In genomic region chr14:34193879-34194278, GRCm38 (mm10) we compare ENCODE assay signal across 23 mouse cellular contexts. TPM values are rescaled to one million over a fixed set of nuclear protein-coding genes. Genes with fewer than 3 reads are reported as not detected.
DNase-seq lines count a peak whose midpoint lies in the region; TF ChIP-seq lines count a peak whose summit lies in the region.
"Had no signal": no experiment of that assay in that cellular context is flagged by ENCODE, and none has a peak within 500 bp of the region (broad histone marks: within the 10 kb centered on the region; RNA-seq: fewer than 3 reads in every experiment).

No protein-coding gene starts in this region.

- dilution Hi-C loops in CH12.LX (cut with MboI; ENCODE audit: extremely low pct_ligation_motif_present, extremely low pct_unique_long_range_greater_than_20kb, low sequenced_read_pairs), result no loop called here

- no peak overlapping the region for H3K4me3 ChIP-seq in CH12.LX (replicated peaks in 1 of 3; ENCODE audit: low read depth in 2 of 3, low read length in 2 of 3, poor library complexity in 1 of 3)

- H3K4me2 ChIP-seq in CH12.LX (ENCODE audit: insufficient read depth, low read depth, poor library complexity, severe bottlenecking), result no peak overlapping the region

- no peaks in the 10 kb centered on the region for H3K36me3 ChIP-seq in CH12.LX (replicated peaks in 1 of 2; ENCODE audit: control insufficient read depth in 1 of 2, insufficient read depth in 1 of 2, low read length in 1 of 2)
- H3K36me3 ChIP-seq: G1E had no signal

- peak; percentile 34 for DNase-seq in thymus, postnatal 0 days (ENCODE audit: low spot score)
- no peak for DNase-seq in thymus, postnatal 36 days
- peak; percentile 74 for DNase-seq in A20 (ENCODE audit: low read depth, low spot score)
- peak; percentile 69 for DNase-seq in CH12.LX (ENCODE audit: extremely low read depth)
- DNase-seq in kidney, postnatal 36 days, result no peak
- no peak for DNase-seq in layer of hippocampus, adult 9-11 months
- DNase-seq: adrenal gland, adult 2 months; adrenal gland, adult 8-10 months; adrenal gland, postnatal 10 days; adrenal gland, postnatal 14 days; adrenal gland, postnatal 25 days; adrenal gland, postnatal 36 days; B cell, adult 2 months; cerebellum, adult 11 months; cerebellum, adult 11-12 months; cerebellum, adult 18-20 months; cerebellum, adult 2 months; cerebellum, adult 8-10 months had no signal

- H3K4me1 ChIP-seq in CH12.LX (ENCODE audit: control insufficient read depth in 1 of 2, insufficient read depth in 2 of 2), result peaks cover 21 to 77% of the 10 kb centered on the region in 2 experiments

- H3K9ac ChIP-seq in CH12.LX (ENCODE audit: insufficient read depth, low read depth), result no peak overlapping the region

- no peak overlapping the region for H3K27ac ChIP-seq in CH12.LX (ENCODE audit: insufficient read depth, low read depth)

- H3K27me3 ChIP-seq in CH12.LX (replicated peaks), result peaks cover 7% of the 10 kb centered on the region

- TF ChIP-seq CTCF in CH12.LX (conservative IDR thresholded peaks at IDR 0.05 in 1 of 2, IDR thresholded peaks at IDR 0.05 in 1 of 2; ENCODE audit: low read depth in 2 of 2, low read length in 2 of 2), result no peak

- H3K9me3 ChIP-seq in CH12.LX (replicated peaks; ENCODE audit: low read length), result no peaks in the 10 kb centered on the region
- H3K9me3 ChIP-seq: G1E had no signal

- H3K79me2 ChIP-seq in CH12.LX (replicated peaks; ENCODE audit: control insufficient read depth, extremely low read depth, insufficient read depth, poor library complexity, severe bottlenecking), result no peaks in the 10 kb centered on the region

- in situ Hi-C loops in CH12.LX (cut with MboI; ENCODE audit: low pct_ligation_motif_present, low pct_unique_long_range_greater_than_20kb, low sequenced_read_pairs), result no loop called here

- no peak for TF ChIP-seq RAD21 in CH12.LX (IDR thresholded peaks at IDR 0.05; ENCODE audit: low read depth, low read length)

- TF ChIP-seq EP300 in CH12.LX (IDR thresholded peaks at IDR 0.05; ENCODE audit: low read length), result no peak; the same call in 1 of the 2 replicates

- TF ChIP-seq POLR2A in CH12.LX (IDR thresholded peaks at IDR 0.05; ENCODE audit: low read depth, low read length), result no peak

TF ChIP-seq in CH12.LX, 34 proteins besides CTCF, POLR2A, EP300 and RAD21:
- no peak for TF ChIP-seq ZMIZ1 (IDR thresholded peaks at IDR 0.05; ENCODE audit: low read depth, low read length)
- TF ChIP-seq BHLHE40 (IDR thresholded peaks at IDR 0.05; ENCODE audit: low read depth, low read length), result peak; percentile 70
- 0 out of 2 replicates have a peak, but pooled peaks have one; percentile 11 for TF ChIP-seq USF1 (IDR thresholded peaks at IDR 0.05; ENCODE audit: low read depth, low read length)
- 0 out of 2 replicates have a peak, but pooled peaks have one; percentile 52 for TF ChIP-seq ETS1 (conservative IDR thresholded peaks at IDR 0.05; ENCODE audit: low read depth, low read length)
TF ChIP-seq in CH12.LX: peak in this region for 3.

RNA-seq across cellular contexts. Expression of gene Gprin2, which starts 7.6 kb away (rescaled TPM):
- polyA plus RNA-seq in thymus, postnatal 0 days (2015; fragmentation: Nextera tagmentation; extraction: Ambion mirVana), result 0.09 and 0.14 TPM in 2 replicates
- total RNA-seq in CH12.LX (2012; rRNA removed), result 0.21 and 0.80 TPM in 2 replicates
- total RNA-seq in CH12.LX (2014; rRNA removed), result 0.01 and 0.04 TPM in 2 replicates
- 0.05 and 0.16 TPM in 2 replicates for polyA plus RNA-seq in CH12.LX (2012; ENCODE audit: insufficient read length, low read depth)
- polyA plus RNA-seq: activated CD4-positive, CD25-positive, alpha-beta regulatory T cell, adult 4 months; G1E had no signal

RNA-seq across cellular contexts. Expression of gene Syt15, which starts 25.5 kb away (rescaled TPM):
- 0.22 and 0.38 TPM in 2 replicates for polyA plus RNA-seq in thymus, postnatal 0 days (2015; fragmentation: Nextera tagmentation; extraction: Ambion mirVana)
- total RNA-seq in CH12.LX (2012; rRNA removed), result not detected in 2 replicates
- total RNA-seq in CH12.LX (2014; rRNA removed), result not detected in 2 replicates
- 0.10 TPM in 1 of 2 replicates, not detected in the other for polyA plus RNA-seq in CH12.LX (2012; ENCODE audit: insufficient read length, low read depth)
- total RNA-seq: ES-E14, MEL had no signal
- polyA plus RNA-seq: G1E had no signal

RNA-seq across cellular contexts. Expression of gene Npy4r, which starts 41.6 kb away (rescaled TPM):
- polyA plus RNA-seq in thymus, postnatal 0 days (2015; fragmentation: Nextera tagmentation; extraction: Ambion mirVana), result 0.08 TPM in 1 of 2 replicates, not detected in the other
- total RNA-seq in CH12.LX (2012; rRNA removed), result 0.04 TPM in 2 replicates
- not detected in 2 replicates for total RNA-seq in CH12.LX (2014; rRNA removed)
- not detected in 2 replicates for polyA plus RNA-seq in CH12.LX (2012; ENCODE audit: insufficient read length, low read depth)
- total RNA-seq: MEL had no signal
- polyA plus RNA-seq: activated CD4-positive, CD25-positive, alpha-beta regulatory T cell, adult 4 months; CD4-positive, CD25-positive, alpha-beta regulatory T cell, adult 4 months; G1E had no signal

Comparison
In these comparisons a context has a peak if more than half of its experiments do, and no peak if none do; other contexts are left out.
1. DNase-seq: peak in thymus, postnatal 0 days (single experiment), A20 (single experiment) and CH12.LX (single experiment); none in thymus, postnatal 36 days (0 of 2), kidney, postnatal 36 days (0 of 2) and layer of hippocampus, adult 9-11 months (single experiment).